Mouse (Mus musculus) left cerebral cortex, adult 9 months (tissue): ENCODE measurements around the gene Ramp1.

Experiments
- DNase-seq, 2 experiments: peaks; one replicate each; pipeline ENCODE4 v3.0.0; 2022; ENCODE audit warnings: low spot score in 2 of 2

Ramp1 gene

GRCm38 (mm10) chr1:91201122-91201521 is 21.5 kb downstream of the Ramp1 start:
- no peak for DNase-seq

GRCm38 (mm10) chr1:91204221-91204765 is 24.7 kb downstream of the Ramp1 start:
- DNase-seq = no peak

GRCm38 (mm10) chr1:91205651-91206050 is 26.0 kb downstream of the Ramp1 start:
- no peak for DNase-seq

GRCm38 (mm10) chr1:91206336-91206735 is 26.7 kb downstream of the Ramp1 start:
- DNase-seq = no peak

GRCm38 (mm10) chr1:91206873-91207272 is 27.3 kb downstream of the Ramp1 start:
- peak in 1 of 2 experiments; percentile 71 for DNase-seq

GRCm38 (mm10) chr1:91207334-91208074 is 27.9 kb downstream of the Ramp1 start:
- DNase-seq = no peak

GRCm38 (mm10) chr1:91209343-91209742 is 29.7 kb downstream of the Ramp1 start:
- peak in 1 of 2 experiments; percentile 78 for DNase-seq

- DNase-seq = peak; percentile 79 to 93
Measured at GRCm38 (mm10) chr1:91209785-91210184, 30.2 kb downstream of the Ramp1 start.

GRCm38 (mm10) chr1:91211099-91211498 is 31.5 kb downstream of the Ramp1 start:
- DNase-seq = peak in 1 of 2 experiments; percentile 83

GRCm38 (mm10) chr1:91211591-91212008 is 32.0 kb downstream of the Ramp1 start:
- no peak for DNase-seq

- DNase-seq = no peak
Measured at GRCm38 (mm10) chr1:91215264-91215663, 35.6 kb downstream of the Ramp1 start.

- DNase-seq = no peak
Measured at GRCm38 (mm10) chr1:91215981-91216380, 36.4 kb downstream of the Ramp1 start.

- DNase-seq = no peak
Measured at GRCm38 (mm10) chr1:91216504-91217267, 37.1 kb downstream of the Ramp1 start.

- no peak for DNase-seq
Measured at GRCm38 (mm10) chr1:91219641-91220321, 40.2 kb downstream of the Ramp1 start.

GRCm38 (mm10) chr1:91220322-91220672 is 40.7 kb downstream of the Ramp1 start:
- DNase-seq = no peak

- no peak for DNase-seq
Measured at GRCm38 (mm10) chr1:91226562-91226961, 46.9 kb downstream of the Ramp1 start.

- no peak for DNase-seq
Measured at GRCm38 (mm10) chr1:91227381-91228054, 47.9 kb downstream of the Ramp1 start.

GRCm38 (mm10) chr1:91231142-91231541 is 51.5 kb downstream of the Ramp1 start:
- DNase-seq = no peak

- DNase-seq = no peak
Measured at GRCm38 (mm10) chr1:91231896-91232295, 52.3 kb downstream of the Ramp1 start.

GRCm38 (mm10) chr1:91235395-91235794 is 55.8 kb downstream of the Ramp1 start:
- DNase-seq = no peak

GRCm38 (mm10) chr1:91237676-91238075 is 58.1 kb downstream of the Ramp1 start:
- no peak for DNase-seq

- peak in 1 of 2 experiments; percentile 74 for DNase-seq
Measured at GRCm38 (mm10) chr1:91239112-91239511, 59.5 kb downstream of the Ramp1 start.
